Mouse (Mus musculus) adrenal gland, postnatal 10 days (tissue): ENCODE data around the gene Mepe. TPM values are rescaled to one million over a fixed set of nuclear protein-coding genes. Genes with fewer than 3 reads are reported as not detected.

Experiments used
- DNase-seq: peaks from one replicate; pipeline ENCODE4 v3.0.0; 2021; ENCODE audit warnings: mixed read lengths
- microRNA-seq: library from miRNA; unstranded; fragments of <30 nt; microRNA quantifications from one replicate; pipeline ENCODE4 v1.2.0, GENCODE M21; 2021
- total RNA-seq, 2 experiments: library from RNA; stranded (reverse); gene quantifications; 2 replicates each; pipeline ENCODE4 v1.2.3; 2021

Mepe gene
- total RNA-seq, 2 experiments from 2014 or later, result 1.1 TPM; not detected in 1

DNA sequence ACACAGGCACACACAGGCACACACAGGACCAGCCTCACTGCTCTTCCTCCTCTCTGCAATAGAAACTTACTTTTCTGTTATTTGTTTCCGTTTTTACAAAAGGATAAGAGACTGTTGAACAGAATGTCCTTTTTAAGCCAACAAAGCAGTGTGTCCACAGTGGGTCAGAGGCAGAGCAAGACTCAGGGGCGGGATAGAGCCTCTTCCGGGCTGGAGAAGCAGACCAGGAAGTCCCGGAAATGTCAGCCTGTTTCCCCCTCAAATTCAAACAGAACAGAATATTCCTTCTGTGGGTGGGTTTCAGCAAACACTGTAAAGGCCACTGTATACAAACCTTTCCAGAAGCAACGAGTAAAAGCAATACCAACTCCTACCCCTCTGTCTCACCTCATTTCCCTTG, 26.7 kb downstream of the Mepe start:
- no peak for DNase-seq

DNA sequence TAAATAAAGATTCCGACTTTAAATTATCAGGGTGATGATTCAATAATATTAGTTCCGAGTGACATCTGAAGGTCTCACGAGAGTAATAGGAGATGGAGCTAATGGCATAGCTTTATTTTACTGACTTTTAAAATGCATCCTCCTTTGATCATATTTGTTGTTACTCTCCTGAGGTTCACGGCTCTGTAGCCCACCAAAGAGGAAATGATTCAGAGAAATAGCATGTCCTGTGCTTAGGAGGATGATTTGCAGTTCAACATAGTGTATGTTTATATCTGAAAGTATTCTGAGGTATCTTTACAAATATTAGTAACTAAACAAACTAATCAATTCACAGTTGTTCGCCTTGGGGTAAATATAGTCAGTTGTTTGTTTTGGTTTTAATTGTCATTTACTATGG, 32.4 kb downstream of the Mepe start:
- DNase-seq, result no peak

- DNase-seq, result no peak
These were observed 33.5 kb downstream of the Mepe start for GRCm38 (mm10) chr5:104358592-104358991.

DNA sequence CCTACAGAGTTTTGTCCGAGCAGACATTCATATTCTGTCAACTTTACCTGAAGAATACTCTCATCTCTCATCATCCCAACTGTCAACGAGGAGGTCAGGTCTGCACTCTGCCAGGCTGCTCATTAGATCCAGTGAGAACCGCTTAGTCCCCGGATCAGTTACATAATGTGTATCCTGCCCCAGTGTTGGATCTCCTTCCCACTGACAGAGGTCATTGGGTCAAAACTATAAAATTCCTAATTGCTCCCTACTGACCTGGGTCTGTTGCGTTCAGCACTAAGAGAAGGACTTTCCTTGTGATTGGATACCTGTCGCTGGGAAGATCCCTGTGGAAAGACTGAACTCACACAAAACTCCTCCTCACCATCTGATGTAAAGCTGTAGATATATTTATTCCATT, 34.1 kb downstream of the Mepe start:
- no peak for DNase-seq

GRCm38 (mm10) chr5:104370580-104370979, 45.5 kb downstream of the Mepe start:
- DNase-seq, result no peak

DNA sequence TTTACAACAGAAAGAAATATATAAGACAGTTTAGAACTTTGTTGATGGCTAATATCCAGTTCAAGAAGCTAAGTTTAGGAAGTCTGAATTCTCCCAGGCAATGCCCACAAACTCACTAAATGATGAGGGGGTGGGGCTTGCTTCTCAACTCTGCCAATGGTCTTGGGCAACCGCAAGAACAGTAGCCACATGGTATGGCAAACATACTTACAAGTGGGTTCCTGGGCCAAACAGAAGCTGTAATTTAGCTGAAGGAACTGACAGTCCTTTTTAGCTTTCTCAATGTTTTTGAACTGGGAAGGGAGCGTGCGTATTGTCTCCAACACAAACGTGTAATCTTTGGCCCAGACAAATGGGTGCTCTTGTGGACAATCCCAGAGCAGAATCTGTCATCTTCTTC, 46.2 kb downstream of the Mepe start:
- no peak for DNase-seq

GRCm38 (mm10) chr5:104373648-104374307, 48.6 kb downstream of the Mepe start:
- DNase-seq, result no peak

- DNase-seq, result peak; percentile 93
These were observed 49.2 kb downstream of the Mepe start for GRCm38 (mm10) chr5:104374308-104374660.

GRCm38 (mm10) chr5:104375132-104375531, 50.0 kb downstream of the Mepe start:
- DNase-seq, result no peak

DNA sequence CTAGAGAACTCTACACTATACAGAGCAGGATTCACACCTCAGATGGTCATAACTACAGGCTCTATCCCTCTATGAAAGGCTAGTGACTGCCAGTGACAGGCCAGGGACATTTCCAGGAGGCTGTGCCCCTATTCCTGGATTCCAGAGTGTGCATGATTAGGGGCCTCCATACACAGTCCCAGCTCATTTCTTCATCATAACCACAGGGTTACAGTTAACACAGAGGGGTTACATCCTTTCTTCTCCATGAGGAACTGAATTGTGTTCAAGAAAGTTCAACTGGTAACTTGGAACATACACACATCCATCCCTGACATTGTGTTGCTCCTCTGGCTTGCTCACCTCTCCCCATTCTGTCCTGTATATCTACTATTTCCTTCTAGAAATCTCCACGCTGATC, 51.8 kb downstream of the Mepe start:
- DNase-seq, result no peak

DNA sequence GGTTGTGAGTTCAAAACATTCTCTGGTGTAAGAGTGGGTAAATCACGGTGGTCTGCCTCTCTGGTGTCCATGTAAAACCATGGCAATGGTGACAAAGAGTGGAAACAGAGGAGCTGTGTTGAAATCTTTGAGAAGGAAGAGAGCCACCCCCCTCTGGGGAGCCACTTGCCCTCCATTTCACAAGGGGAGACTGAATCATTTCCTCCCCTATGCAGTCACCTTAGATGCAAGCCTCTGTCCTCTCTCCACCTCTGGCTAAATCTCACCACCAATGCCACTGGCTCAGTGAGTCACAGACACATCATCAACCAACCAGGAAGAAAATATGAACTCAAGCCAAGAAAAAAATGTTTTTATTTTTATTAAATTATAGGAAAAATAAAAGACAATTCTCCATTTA, 55.4 kb downstream of the Mepe start:
- DNase-seq, result peak; percentile 35

DNA sequence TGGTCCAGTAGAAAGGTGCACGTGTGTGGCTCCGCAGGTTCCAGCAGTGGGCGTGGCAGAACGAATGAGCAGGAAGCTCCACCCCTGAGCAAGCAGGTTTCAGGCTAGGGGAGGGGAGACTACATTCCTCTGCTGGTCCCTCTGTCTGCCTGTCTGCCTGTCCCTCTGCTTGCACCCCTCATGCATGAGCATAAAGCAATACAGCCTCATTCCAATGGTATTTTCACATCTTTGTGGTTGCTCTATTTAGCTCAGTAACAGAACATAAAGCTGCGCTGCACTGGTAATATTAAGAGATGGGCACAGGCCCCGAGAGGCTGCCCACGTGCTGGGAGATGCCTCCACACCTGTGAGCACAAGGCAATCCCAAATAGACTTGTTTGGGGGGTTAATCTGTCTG, 56.5 kb downstream of the Mepe start:
- DNase-seq, result no peak

GRCm38 (mm10) chr5:104384540-104384939, 59.4 kb downstream of the Mepe start:
- no peak for DNase-seq

DNA sequence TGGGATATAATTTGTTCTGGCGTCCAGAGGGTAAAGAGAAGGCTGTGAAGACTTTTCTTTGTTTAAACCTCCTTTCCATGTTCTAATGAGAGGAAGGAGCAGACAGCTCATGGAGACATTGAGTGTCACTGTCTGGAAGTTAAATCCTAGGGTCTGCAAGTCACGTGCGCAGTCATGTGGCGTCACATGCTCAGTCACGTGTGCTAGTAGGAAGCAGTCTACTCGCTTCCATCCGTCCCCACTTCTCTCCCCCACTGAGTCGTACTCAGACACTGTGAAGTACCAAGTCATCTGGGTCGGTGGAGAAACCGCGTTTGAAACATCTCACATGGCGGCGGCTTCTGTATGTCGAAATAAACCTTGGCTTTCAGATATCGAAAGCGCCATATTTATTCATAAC, 60.4 kb downstream of the Mepe start:
- DNase-seq, result no peak

GRCm38 (mm10) chr5:104386908-104387307, 61.8 kb downstream of the Mepe start:
- DNase-seq, result no peak

Small RNA genes lying within 50 kb of the gene (microRNA-seq; reads per million reads assigned to microRNA genes)
- gene Gm23616, result not detected

Other genes with a start within 250 kb of the Mepe start
- gene Gm17660, start 247.7 kb upstream of the Mepe start, total RNA-seq, result not detected
- gene Sparcl1, start 211.6 kb upstream of the Mepe start, total RNA-seq, result 100 to 1,000 TPM; 142 to 154 TPM
- not detected for gene Dspp, start 154.6 kb upstream of the Mepe start, total RNA-seq
- 1 to 10 TPM in 1 of 2 experiments, under 1 TPM in 1; 0.18 to 8.6 TPM for gene Dmp1, start 122.7 kb upstream of the Mepe start, total RNA-seq
- 10 to 100 TPM in 1 of 2 experiments, not detected in 1; 16.2 TPM for gene Ibsp, start 26.2 kb upstream of the Mepe start, total RNA-seq
- gene Spp1, start 109.8 kb downstream of the Mepe start, total RNA-seq, result 100 to 1,000 TPM in 1 of 2 experiments, 1 to 10 TPM in 1; 7.9 to 122 TPM
- gene Pkd2, start 134.1 kb downstream of the Mepe start, total RNA-seq, result 10 to 100 TPM; 31.4 to 37.3 TPM
- 10 to 100 TPM in 1 of 2 experiments, 1 to 10 TPM in 1; 8.5 to 11.4 TPM for gene BC005561, start 183.0 kb downstream of the Mepe start, total RNA-seq